Mouse (Mus musculus) bone marrow macrophage, adult 2 months (primary cell): ENCODE data around the gene Slc4a3.

ENCODE experiments used
- CTCF ChIP-seq: IDR thresholded peaks from 2 replicates; pipeline ENCODE4 v1.5.1; 2012; ENCODE audit warnings: low read depth, mild to moderate bottlenecking, low read length, moderate library complexity
- POLR2A ChIP-seq: IDR thresholded peaks from 2 replicates; pipeline ENCODE4 v1.6.1; 2012; ENCODE audit warnings: mild to moderate bottlenecking, low read depth, low read length, borderline replicate concordance

DNA sequence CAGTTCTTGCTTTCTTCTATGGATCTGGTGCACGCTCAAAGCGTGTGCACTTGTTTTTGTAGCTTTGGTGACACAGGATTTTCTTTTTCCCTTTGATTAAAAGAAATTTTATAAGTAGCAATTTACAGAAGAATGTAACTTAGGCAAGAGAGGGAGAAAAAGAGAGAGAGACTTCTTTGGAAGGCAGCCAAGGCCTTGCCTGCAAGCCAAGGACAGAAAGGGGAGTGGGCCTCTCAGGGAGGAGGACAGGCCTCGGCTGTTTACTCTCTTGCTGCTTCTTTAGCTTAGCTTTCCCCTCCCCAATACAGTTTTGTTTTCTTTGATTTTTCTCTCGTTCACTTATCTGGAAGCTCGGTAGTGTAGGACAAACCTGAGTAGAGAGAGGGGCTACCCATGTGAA, 26.5 kb upstream of the Slc4a3 start:
- no peak for TF ChIP-seq CTCF
- no peak for TF ChIP-seq POLR2A
